Mouse (Mus musculus): ENCODE results near the gene Gpsm3. TPM values are rescaled to one million over a fixed set of nuclear protein-coding genes. Genes with fewer than 3 reads are reported as not detected.

The Gpsm3 gene
- polyA plus RNA-seq, 1 experiment from 2014 or later: 5.5 TPM

Other genes starting within 250 kb of the Gpsm3 start
- gene Btnl2, start 235.0 kb upstream of the Gpsm3 start, polyA plus RNA-seq (2015; fragmentation: Nextera tagmentation; extraction: Ambion mirVana): 0.09 TPM in 1 of 2 replicates, not detected in the other
- gene Btnl1, start 212.7 kb upstream of the Gpsm3 start, polyA plus RNA-seq (2015; fragmentation: Nextera tagmentation; extraction: Ambion mirVana): not detected in 2 replicates
- gene BC051142, start 191.0 kb upstream of the Gpsm3 start, polyA plus RNA-seq (2015; fragmentation: Nextera tagmentation; extraction: Ambion mirVana): 0.20 TPM in 1 of 2 replicates, not detected in the other
- not detected in 2 replicates for gene Btnl4, start 112.5 kb upstream of the Gpsm3 start, polyA plus RNA-seq (2015; fragmentation: Nextera tagmentation; extraction: Ambion mirVana)
- gene Btnl6, start 72.5 kb upstream of the Gpsm3 start, polyA plus RNA-seq (2015; fragmentation: Nextera tagmentation; extraction: Ambion mirVana): not detected in 2 replicates
- gene Notch4, start 25.5 kb upstream of the Gpsm3 start, polyA plus RNA-seq (2015; fragmentation: Nextera tagmentation; extraction: Ambion mirVana): 5.8 and 7.8 TPM in 2 replicates
- gene Pbx2, start 1.5 kb downstream of the Gpsm3 start, polyA plus RNA-seq (2015; fragmentation: Nextera tagmentation; extraction: Ambion mirVana): 4.8 and 5.5 TPM in 2 replicates
- gene Ager, start 8.1 kb downstream of the Gpsm3 start, polyA plus RNA-seq (2015; fragmentation: Nextera tagmentation; extraction: Ambion mirVana): 6.4 and 12.3 TPM in 2 replicates
- gene Rnf5, start 13.9 kb downstream of the Gpsm3 start, polyA plus RNA-seq (2015; fragmentation: Nextera tagmentation; extraction: Ambion mirVana): 99.7 and 111 TPM in 2 replicates
- 45.7 and 53.9 TPM in 2 replicates for gene Agpat1, start 14.5 kb downstream of the Gpsm3 start, polyA plus RNA-seq (2015; fragmentation: Nextera tagmentation; extraction: Ambion mirVana)
- 1.3 and 2.2 TPM in 2 replicates for gene Egfl8, start 26.2 kb downstream of the Gpsm3 start, polyA plus RNA-seq (2015; fragmentation: Nextera tagmentation; extraction: Ambion mirVana)
- gene Ppt2, start 38.7 kb downstream of the Gpsm3 start, polyA plus RNA-seq (2015; fragmentation: Nextera tagmentation; extraction: Ambion mirVana): 22.9 and 24.8 TPM in 2 replicates
- 0.42 and 1.2 TPM in 2 replicates for gene Prrt1, start 39.7 kb downstream of the Gpsm3 start, polyA plus RNA-seq (2015; fragmentation: Nextera tagmentation; extraction: Ambion mirVana)
- 10.7 and 12.9 TPM in 2 replicates for gene Fkbpl, start 55.0 kb downstream of the Gpsm3 start, polyA plus RNA-seq (2015; fragmentation: Nextera tagmentation; extraction: Ambion mirVana)
- gene Atf6b, start 57.3 kb downstream of the Gpsm3 start, polyA plus RNA-seq (2015; fragmentation: Nextera tagmentation; extraction: Ambion mirVana): 39.6 and 54.5 TPM in 2 replicates
- 2.3 and 3.2 TPM in 2 replicates for gene Tnxb, start 80.7 kb downstream of the Gpsm3 start, polyA plus RNA-seq (2015; fragmentation: Nextera tagmentation; extraction: Ambion mirVana)
- 0.53 and 0.77 TPM in 2 replicates for gene C4b, start 154.1 kb downstream of the Gpsm3 start, polyA plus RNA-seq (2015; fragmentation: Nextera tagmentation; extraction: Ambion mirVana)
- 0.93 TPM in 1 of 2 replicates, not detected in the other for gene Cyp21a1, start 214.8 kb downstream of the Gpsm3 start, polyA plus RNA-seq (2015; fragmentation: Nextera tagmentation; extraction: Ambion mirVana)
- gene Stk19, start 247.1 kb downstream of the Gpsm3 start, polyA plus RNA-seq (2015; fragmentation: Nextera tagmentation; extraction: Ambion mirVana): 19.4 and 23.4 TPM in 2 replicates
- gene Dxo, start 247.2 kb downstream of the Gpsm3 start, polyA plus RNA-seq (2015; fragmentation: Nextera tagmentation; extraction: Ambion mirVana): 32.0 and 40.8 TPM in 2 replicates

All from heart, embryonic 15.5 days (tissue).